Mouse (Mus musculus): ENCODE measurements around the gene Cdkl5.
"Not testable (repeated sequence)": the region's sequence is repeated elsewhere in the genome, so short reads cannot be mapped to it uniquely, and the experiment has no call there.

Gene Cdkl5

DNA sequence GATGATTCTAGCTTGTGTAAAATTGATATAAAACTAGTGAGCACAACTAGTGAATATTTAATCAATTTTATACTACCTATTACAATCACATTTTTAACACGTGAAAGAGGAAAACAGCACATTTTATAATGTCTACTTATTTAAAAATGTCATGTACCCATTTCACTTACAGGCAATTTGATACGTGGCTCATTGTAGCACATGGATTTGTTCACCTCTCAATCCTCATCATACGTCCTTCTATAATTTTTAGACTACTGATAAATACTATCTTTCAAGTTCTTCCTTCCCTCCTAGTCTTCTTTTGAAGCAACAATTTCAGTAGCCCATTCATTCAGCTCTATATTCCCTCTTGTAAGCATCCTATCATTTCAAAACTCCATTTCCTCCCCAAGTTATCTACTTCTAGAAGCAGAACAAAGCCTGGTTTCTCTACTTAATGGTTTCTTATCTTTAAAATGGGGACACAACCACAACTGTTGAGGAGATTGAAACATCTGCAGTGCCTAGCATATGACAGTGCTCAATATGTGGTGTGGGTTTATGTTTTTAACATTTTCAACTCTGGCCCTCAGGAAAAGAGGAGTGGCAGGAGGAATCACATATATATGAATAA is 75.4 kb downstream of the Cdkl5 start:
- no peak for DNase-seq (ENCODE audit: low read depth, low spot score)

DNA sequence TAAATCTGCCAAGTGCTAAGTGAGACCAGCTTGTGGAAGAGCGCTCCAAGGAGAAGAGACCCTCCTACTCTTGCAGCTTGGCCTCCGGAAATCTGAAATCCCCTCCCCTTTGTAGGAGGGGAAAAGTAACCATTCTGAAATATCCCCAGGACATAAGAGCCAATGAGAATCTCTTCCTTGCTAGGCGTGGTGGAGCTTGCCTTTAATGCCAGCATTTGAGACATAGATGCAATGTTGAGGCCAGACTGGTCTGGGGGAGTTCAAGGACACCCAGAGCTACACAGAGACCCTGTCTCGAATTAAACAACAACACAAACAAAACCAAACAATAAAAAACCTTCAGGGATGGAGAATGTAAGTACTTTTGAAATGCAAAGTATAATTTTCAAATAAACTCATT is 87.6 kb downstream of the Cdkl5 start, which contains the start of gene Gja6:
Gene Gja6, minus strand, starts transcription at position 101 of the 400 bp plus-strand sequence.
- no peak for DNase-seq (ENCODE audit: low read depth, low spot score)

- no peak for DNase-seq (ENCODE audit: low read depth, low spot score)
Measured at GRCm38 (mm10) chrX:160906477-160906876, 88.0 kb downstream of the Cdkl5 start.

- DNase-seq (ENCODE audit: low read depth, low spot score) = no peak
Measured at GRCm38 (mm10) chrX:160905913-160906312, 88.6 kb downstream of the Cdkl5 start.

- DNase-seq (ENCODE audit: low read depth, low spot score) = no peak
Measured at GRCm38 (mm10) chrX:160905041-160905678, 89.3 kb downstream of the Cdkl5 start.

DNA sequence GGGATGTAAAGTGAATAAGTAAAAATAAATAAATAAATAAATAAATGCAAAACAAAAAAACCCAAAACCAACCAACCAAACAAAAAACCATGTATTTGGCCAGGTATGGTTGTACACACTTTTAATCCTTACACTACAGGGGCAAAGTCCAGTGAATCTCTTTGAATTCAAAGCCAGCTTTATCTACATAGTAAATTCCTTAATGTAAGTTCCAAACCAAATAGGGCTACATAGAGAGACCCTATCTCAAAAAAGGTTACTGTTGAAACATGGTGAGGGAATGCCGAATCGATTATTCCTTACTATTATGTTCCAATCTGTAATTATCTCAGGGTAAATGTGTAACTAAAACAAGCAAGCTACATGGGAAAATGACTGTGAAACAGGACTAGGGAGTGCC is 93.4 kb downstream of the Cdkl5 start:
- DNase-seq (ENCODE audit: low read depth, low spot score) = no peak

- DNase-seq (ENCODE audit: low read depth, low spot score) = no peak
Measured at GRCm38 (mm10) chrX:160892077-160892476, 102.4 kb downstream of the Cdkl5 start.

DNA sequence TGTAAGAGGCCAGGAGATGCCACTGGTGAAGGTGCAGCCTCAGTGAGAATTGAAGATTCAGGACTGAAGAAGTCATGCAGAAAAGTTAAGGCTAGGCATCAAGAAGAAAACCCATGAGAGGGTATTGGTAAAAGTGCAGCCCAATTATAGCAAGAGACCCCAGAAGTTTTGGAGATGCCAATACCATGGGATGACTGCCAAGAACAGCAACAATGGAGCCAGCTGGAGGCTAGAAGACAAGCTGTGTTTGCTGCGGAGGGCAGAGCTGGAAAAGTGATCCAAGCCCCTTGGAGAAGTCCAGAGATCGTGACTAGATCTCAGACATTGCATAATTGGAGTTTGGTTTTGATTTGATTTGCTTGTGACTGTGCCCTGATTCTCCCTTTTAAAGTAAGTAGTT is 108.2 kb downstream of the Cdkl5 start:
- no peak for DNase-seq (ENCODE audit: low read depth, low spot score)

DNA sequence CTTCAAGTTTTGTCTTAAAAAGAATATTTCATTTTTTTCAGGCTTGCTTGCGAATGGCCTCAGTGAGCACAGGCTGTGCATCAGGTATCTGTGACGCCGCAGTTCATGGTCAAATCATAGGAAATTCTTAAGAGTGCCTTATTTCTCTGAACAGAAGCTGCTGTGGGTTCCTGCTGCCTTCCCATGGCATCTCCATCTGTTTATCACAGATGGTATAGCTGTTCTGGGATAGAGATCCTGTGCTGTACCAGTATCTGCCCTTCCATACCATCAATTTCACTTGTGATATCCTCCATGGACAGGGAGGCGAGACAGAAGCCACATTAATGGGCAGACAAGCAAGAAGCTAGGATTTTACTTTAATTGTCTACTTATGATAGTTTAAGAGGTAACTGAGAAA is 127.9 kb downstream of the Cdkl5 start:
- no peak for DNase-seq (ENCODE audit: low read depth, low spot score)

DNA sequence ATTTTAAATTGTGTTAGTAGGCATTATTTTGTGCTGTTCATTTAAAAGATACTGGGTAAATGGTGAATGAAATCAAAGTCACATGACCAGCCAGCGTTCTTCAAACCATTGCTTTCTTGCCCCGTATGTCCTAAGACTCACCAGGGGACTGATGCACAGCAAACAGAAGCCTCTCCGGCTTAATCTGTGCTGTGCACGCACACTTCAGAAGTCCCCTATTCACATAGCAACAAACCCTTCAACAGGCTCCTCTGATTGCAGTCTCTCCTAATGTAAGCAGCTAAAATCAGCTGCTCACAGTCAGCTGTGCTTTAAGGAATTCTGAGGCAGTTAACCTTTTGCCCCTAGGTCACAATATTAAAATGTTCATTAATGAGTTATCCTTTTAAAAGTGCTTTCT is 129.5 kb downstream of the Cdkl5 start:
- no peak for DNase-seq (ENCODE audit: low read depth, low spot score)

GRCm38 (mm10) chrX:160863689-160864383 is 130.7 kb downstream of the Cdkl5 start:
- no peak for DNase-seq (ENCODE audit: low read depth, low spot score)

DNA sequence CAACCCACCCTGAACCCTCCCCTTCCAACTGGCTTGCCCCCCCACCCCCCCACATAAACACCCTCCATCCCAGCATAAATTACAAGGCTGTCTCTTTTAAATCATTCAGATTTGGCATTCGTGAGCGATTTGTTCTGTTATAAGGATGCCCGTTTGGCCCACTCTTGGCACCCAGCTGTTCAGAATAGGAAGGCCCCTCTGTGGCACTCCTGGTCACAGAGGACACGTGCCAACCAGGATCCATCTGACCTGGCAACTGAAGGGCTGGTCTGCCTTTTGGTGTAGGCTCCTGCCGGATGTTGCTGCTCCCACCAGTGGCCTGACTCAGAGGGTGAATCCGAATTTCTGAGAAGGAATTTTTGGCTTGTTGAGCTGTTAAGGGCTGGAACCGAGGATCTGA is 186.3 kb downstream of the Cdkl5 start:
- no peak for DNase-seq (ENCODE audit: low read depth, low spot score)

DNA sequence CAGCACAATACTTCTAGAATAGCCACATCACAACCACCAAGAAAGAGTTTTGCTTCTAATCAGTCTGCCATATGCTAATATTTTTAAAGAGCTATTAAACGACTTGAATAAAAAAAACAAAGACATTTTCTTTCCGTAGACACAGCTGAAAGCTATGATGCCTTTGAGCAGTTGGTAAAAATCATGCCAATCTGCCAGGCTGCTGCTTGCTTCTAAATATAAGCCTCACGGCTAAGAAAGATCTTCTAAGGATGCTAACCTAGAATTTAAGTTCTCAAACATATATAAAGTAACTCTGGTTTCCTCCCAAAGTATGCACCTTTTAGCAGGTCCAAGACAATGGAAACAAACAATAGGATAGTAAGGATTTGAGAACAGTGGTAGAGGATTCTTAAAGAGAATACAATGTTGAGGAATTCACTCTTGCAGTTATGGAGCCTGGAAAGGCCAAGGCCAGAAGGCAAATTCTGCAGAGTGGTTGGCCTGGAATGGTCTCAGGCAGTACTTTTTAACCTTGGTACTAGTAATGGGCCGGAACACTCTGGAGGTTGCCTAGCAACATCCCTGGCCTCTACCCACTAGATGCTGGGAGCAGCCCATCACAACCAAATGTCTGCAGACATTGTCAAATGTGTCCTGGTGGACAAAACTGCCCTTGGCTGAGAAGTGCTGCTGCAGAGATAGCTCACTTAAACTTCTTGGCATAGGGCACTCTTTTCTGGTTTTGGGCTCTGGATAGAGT is 189.9 kb downstream of the Cdkl5 start:
- no peak for DNase-seq (ENCODE audit: low read depth, low spot score)

DNA sequence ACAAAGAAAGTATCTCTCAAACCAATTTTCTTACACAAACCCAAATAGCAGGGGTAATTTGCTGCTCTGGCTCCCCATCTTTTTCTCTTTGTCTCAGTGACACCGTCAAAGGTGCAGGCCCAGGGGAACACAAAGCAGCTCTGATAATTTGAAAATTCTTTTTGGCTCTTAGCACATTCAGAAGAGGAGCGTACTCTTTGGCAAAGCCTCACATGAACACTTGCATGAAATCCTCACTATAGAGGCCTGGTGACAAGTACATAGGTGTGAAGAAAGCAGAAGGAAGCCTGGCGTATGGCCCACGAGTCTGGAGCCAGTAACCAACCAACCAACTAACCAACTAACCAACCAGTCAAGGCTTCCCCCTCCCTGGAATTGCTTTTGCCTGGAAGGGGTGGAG is 199.6 kb downstream of the Cdkl5 start:
- no peak for DNase-seq (ENCODE audit: low read depth, low spot score)

DNA sequence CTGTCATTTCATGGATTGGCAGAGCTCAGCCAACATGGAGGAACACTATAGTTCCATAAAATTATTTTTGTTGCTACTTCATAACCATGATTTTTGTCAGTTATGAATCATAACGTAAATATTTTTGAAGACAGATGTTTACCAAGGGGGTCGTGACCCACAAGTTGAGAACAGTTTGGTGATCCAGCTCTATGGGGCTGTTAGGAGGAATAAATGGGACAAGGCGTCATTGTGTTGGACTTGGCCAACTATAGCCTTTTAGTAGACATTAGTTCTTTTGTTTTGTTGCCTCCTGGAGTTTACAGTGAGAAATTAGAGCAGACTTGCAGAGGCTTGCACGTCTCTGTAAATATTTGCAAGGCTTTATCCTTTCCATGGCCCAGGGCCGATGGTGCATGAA is 212.2 kb downstream of the Cdkl5 start:
- no peak for DNase-seq (ENCODE audit: low read depth, low spot score)

- no peak for DNase-seq (ENCODE audit: low read depth, low spot score)
Measured at GRCm38 (mm10) chrX:160773033-160773432, 221.5 kb downstream of the Cdkl5 start.

GRCm38 (mm10) chrX:160769622-160770021 is 224.9 kb downstream of the Cdkl5 start:
- not testable (repeated sequence) for DNase-seq (ENCODE audit: low read depth, low spot score)

DNA sequence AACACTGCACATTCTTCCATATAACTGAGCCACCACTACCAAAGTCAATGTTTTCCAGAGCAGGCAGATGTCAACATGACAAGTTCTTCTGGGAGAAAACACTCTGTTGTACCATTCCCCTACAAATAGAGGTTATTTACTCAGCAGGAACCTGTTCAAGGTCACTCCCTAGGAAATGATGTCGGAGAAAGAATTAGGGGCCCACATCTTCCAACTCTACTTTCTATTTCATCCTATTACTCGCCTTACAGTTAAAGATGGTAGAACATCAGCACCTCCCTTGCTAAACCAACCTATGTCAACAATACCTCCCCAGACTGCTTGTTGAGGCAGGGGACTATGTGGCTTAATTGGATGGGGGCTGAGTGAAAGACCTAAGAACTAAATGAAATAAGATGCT is 226.8 kb downstream of the Cdkl5 start, which contains the start of gene Rs1:
Gene Rs1, plus strand, starts transcription at position 301 of the 400 bp plus-strand sequence.
- DNase-seq (ENCODE audit: low read depth, low spot score) = no peak

GRCm38 (mm10) chrX:160766233-160766616 is 228.3 kb downstream of the Cdkl5 start:
- no peak for DNase-seq (ENCODE audit: low read depth, low spot score)

GRCm38 (mm10) chrX:160765389-160766232 is 228.9 kb downstream of the Cdkl5 start:
- peak; percentile 38 for DNase-seq (ENCODE audit: low read depth, low spot score)

DNA sequence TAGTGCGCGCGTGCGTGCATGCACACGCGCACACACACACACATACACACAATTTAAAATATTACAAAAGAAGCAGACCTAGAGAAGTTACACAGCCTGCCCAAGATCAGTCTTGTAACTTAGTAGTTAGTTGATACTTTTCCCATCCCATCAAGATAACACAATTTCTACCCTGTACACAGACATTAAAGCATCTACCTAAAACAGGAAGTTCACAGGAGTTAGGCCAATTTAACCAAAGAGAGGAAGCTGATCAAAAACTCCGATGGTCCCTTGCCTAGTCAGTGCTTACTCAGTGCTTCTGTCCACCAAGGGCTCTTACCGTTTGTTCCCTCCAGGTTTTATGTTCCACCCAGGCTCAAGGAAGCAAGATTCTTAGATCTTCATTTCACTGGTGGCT is 243.7 kb downstream of the Cdkl5 start:
- no peak for DNase-seq (ENCODE audit: low read depth, low spot score)
